In genomic region chr7:24174618-24175336, GRCm38 (mm10) we compare ENCODE assay signal across 8 mouse cellular contexts. TPM values are rescaled to one million over a fixed set of nuclear protein-coding genes. Genes with fewer than 3 reads are reported as not detected.
DNase-seq lines count a peak whose midpoint lies in the region; ATAC-seq lines count a peak whose summit lies in the region.

Zfp114 (plus strand) TSS chr7:24175060.

- peak; percentile 5 for DNase-seq in adrenal gland, adult 8-10 months
- peak; percentile 52 for DNase-seq in gastrocnemius, postnatal 10 days
- peak; percentile 24 for DNase-seq in induced T-regulatory cell, adult 2 months (ENCODE audit: low read depth)
- peak; percentile 68 to 69 for DNase-seq in left cerebral cortex, adult 18-20 months (ENCODE audit: low spot score in 2 of 2)
- DNase-seq in lung, postnatal 25 days (ENCODE audit: low spot score): peak; percentile 35
- DNase-seq in retina, embryonic 14.5 days (ENCODE audit: low spot score): peak; percentile 88
- DNase-seq in urinary bladder, postnatal 14 days (ENCODE audit: low spot score): peak; percentile 63

- peak; percentile 94 for ATAC-seq in common myeloid progenitor, adult 5-6 weeks (replicated peaks; ENCODE audit: low read depth, poor library complexity, severe bottlenecking)

RNA-seq across cellular contexts. Expression of gene Zfp114, which starts in this region (rescaled TPM):
- under 1 TPM; 0.28 to 0.56 (median 0.44) TPM for total RNA-seq in adrenal gland, adult 8-10 months (2022)
- total RNA-seq in common myeloid progenitor, adult 5-6 weeks (2017): 1.5 and 3.2 TPM in 2 replicates
- under 1 TPM; 0.26 to 0.81 TPM for total RNA-seq in gastrocnemius, postnatal 10 days (2021)
- total RNA-seq in left cerebral cortex, adult 18-20 months (2021): 1 to 10 TPM; 3.2 to 3.7 TPM

Comparison
In these comparisons a context has a peak if more than half of its experiments do, and no peak if none do; other contexts are left out.
1. Peak in every context shown above with its lines: DNase-seq and ATAC-seq.
2. Peak in DNase-seq in adrenal gland, adult 8-10 months; RNA of the gene not detected or under 1 TPM.
3. Peak in DNase-seq in gastrocnemius, postnatal 10 days; RNA of the gene not detected or under 1 TPM.
4. DNase-seq: peak in every context shown above with its lines; median percentile 88 in retina, embryonic 14.5 days; 68 in left cerebral cortex, adult 18-20 months; 63 in urinary bladder, postnatal 14 days; 52 in gastrocnemius, postnatal 10 days; 35 in lung, postnatal 25 days; 24 in induced T-regulatory cell, adult 2 months; 5 in adrenal gland, adult 8-10 months.